Mouse (Mus musculus): ENCODE data around the gene Pacs1. TPM values are rescaled to one million over a fixed set of nuclear protein-coding genes. Genes with fewer than 3 reads are reported as not detected.

The Pacs1 gene
- polyA plus RNA-seq, 1 experiment from 2014 or later, result 9.3 TPM

GRCm38 (mm10) chr19:5300588-5300987 lies 27.7 kb upstream of the Pacs1 start:
- Histone ChIP-seq H3K4me3 (ENCODE audit: low read depth, low read length) (no peak overlapping the region), H3K4me1 (ENCODE audit: insufficient read depth, low read depth, low read length) (peaks cover 8% of the 10 kb centered on the region; the same call in 1 of the 2 replicates), H3K27me3 (replicated peaks; ENCODE audit: insufficient read depth, low read length) (no peaks in the 10 kb centered on the region), H3K9ac (replicated peaks; ENCODE audit: low read depth) (no peak overlapping the region), H3K27ac (ENCODE audit: low read length) (no peak overlapping the region), H3K4me2 (replicated peaks; ENCODE audit: low read depth, low read length) (no peak overlapping the region), H3K36me3 (ENCODE audit: insufficient read depth, low read length) (no peaks in the 10 kb centered on the region), H3K9me3 (ENCODE audit: low read length) (no peaks in the 10 kb centered on the region)
- ATAC-seq (no peak), DNase-seq (ENCODE audit: low spot score) (no peak)
- 75% methylated on average over 6 of the region's 6 CpGs for WGBS
- no peak for TF ChIP-seq CTCF (IDR thresholded peaks at IDR 0.05)
- no peak for TF ChIP-seq EP300 (IDR thresholded peaks at IDR 0.05)

GRCm38 (mm10) chr19:5297903-5298800 lies 25.2 kb upstream of the Pacs1 start, which contains the start of gene Gal3st3:
Gene Gal3st3, plus strand, starts transcription at chr19:5298331.
- Histone ChIP-seq H3K4me1 (ENCODE audit: insufficient read depth, low read depth, low read length) (peaks cover 17% of the 10 kb centered on the region; the same call in 1 of the 2 replicates), H3K4me2 (replicated peaks; ENCODE audit: low read depth, low read length) (peak within 1 kb of the TSS; percentile 53), H3K4me3 (ENCODE audit: low read depth, low read length) (peak within 1 kb of the TSS; percentile 17; the same call in 1 of the 2 replicates), H3K9ac (replicated peaks; ENCODE audit: low read depth) (peak within 1 kb of the TSS; percentile 32), H3K9me3 (ENCODE audit: low read length) (no peaks in the 10 kb centered on the region), H3K27me3 (replicated peaks; ENCODE audit: insufficient read depth, low read length) (no peaks in the 10 kb centered on the region), H3K36me3 (ENCODE audit: insufficient read depth, low read length) (0 out of 2 replicates have a peak, but pooled peaks cover under 1% of the 10 kb centered on the region), H3K27ac (ENCODE audit: low read length) (no peak within 1 kb of the TSS)
- WGBS, result 11% methylated on average over 28 of the region's 32 CpGs
- DNase-seq (ENCODE audit: low spot score) (no peak), ATAC-seq (no peak)
- no peak for TF ChIP-seq CTCF (IDR thresholded peaks at IDR 0.05)
- no peak for TF ChIP-seq EP300 (IDR thresholded peaks at IDR 0.05)

- H3K4me3 ChIP-seq (ENCODE audit: low read depth, low read length), result no peak overlapping the region
- no peak overlapping the region for H3K9ac ChIP-seq (replicated peaks; ENCODE audit: low read depth)
- H3K27ac ChIP-seq (ENCODE audit: low read length), result no peak overlapping the region
- H3K4me1 ChIP-seq (ENCODE audit: insufficient read depth, low read depth, low read length), result peaks cover 17% of the 10 kb centered on the region; the same call in 1 of the 2 replicates
- H3K27me3 ChIP-seq (replicated peaks; ENCODE audit: insufficient read depth, low read length), result no peaks in the 10 kb centered on the region
- TF ChIP-seq EP300 (IDR thresholded peaks at IDR 0.05), result no peak
- TF ChIP-seq CTCF (IDR thresholded peaks at IDR 0.05), result no peak
- H3K36me3 ChIP-seq (ENCODE audit: insufficient read depth, low read length), result peaks cover 8% of the 10 kb centered on the region
- ATAC-seq (no peak), DNase-seq (ENCODE audit: low spot score) (no peak)
- H3K4me2 ChIP-seq (replicated peaks; ENCODE audit: low read depth, low read length), result no peak overlapping the region
- WGBS, result 38% methylated on average over 5 of the region's 5 CpGs
- no peaks in the 10 kb centered on the region for H3K9me3 ChIP-seq (ENCODE audit: low read length)
Observed at GRCm38 (mm10) chr19:5296630-5297029, 23.7 kb upstream of the Pacs1 start.

GRCm38 (mm10) chr19:5295736-5296075 lies 22.8 kb upstream of the Pacs1 start:
- ATAC-seq (peak; percentile 23), DNase-seq (ENCODE audit: low spot score) (no peak)
- 0 out of 2 replicates have a peak overlapping the region, but pooled peaks have one; percentile 41 for H3K9ac ChIP-seq (replicated peaks; ENCODE audit: low read depth)
- H3K27ac ChIP-seq (ENCODE audit: low read length), result peak overlapping the region; percentile 65
- peaks cover 13% of the 10 kb centered on the region for H3K36me3 ChIP-seq (ENCODE audit: insufficient read depth, low read length)
- no peaks in the 10 kb centered on the region for H3K9me3 ChIP-seq (ENCODE audit: low read length)
- no peaks in the 10 kb centered on the region for H3K27me3 ChIP-seq (replicated peaks; ENCODE audit: insufficient read depth, low read length)
- 6% methylated on average over 13 of the region's 13 CpGs for WGBS
- H3K4me3 ChIP-seq (ENCODE audit: low read depth, low read length), result peak overlapping the region; percentile 68
- peaks cover 17% of the 10 kb centered on the region; the same call in 1 of the 2 replicates for H3K4me1 ChIP-seq (ENCODE audit: insufficient read depth, low read depth, low read length)
- TF ChIP-seq EP300 (IDR thresholded peaks at IDR 0.05) (0 out of 2 replicates have a peak, but pooled peaks have one; percentile 7), CTCF (IDR thresholded peaks at IDR 0.05) (no peak)
- peak overlapping the region; percentile 66 for H3K4me2 ChIP-seq (replicated peaks; ENCODE audit: low read depth, low read length)

- H3K9ac ChIP-seq (replicated peaks; ENCODE audit: low read depth), result peak within 1 kb of the TSS; percentile 52
- no peaks in the 10 kb centered on the region for H3K27me3 ChIP-seq (replicated peaks; ENCODE audit: insufficient read depth, low read length)
- H3K27ac ChIP-seq (ENCODE audit: low read length), result peak within 1 kb of the TSS; percentile 65
- H3K9me3 ChIP-seq (ENCODE audit: low read length), result no peaks in the 10 kb centered on the region
- peaks cover 18% of the 10 kb centered on the region for H3K36me3 ChIP-seq (ENCODE audit: insufficient read depth, low read length)
- under 1% methylated on average over 42 of the region's 46 CpGs for WGBS
- TF ChIP-seq CTCF (IDR thresholded peaks at IDR 0.05) (peak; percentile 84), EP300 (IDR thresholded peaks at IDR 0.05) (peak; percentile 75)
- ATAC-seq, result peak; percentile 98
- peak; percentile 100 for DNase-seq (ENCODE audit: low spot score)
- H3K4me3 ChIP-seq (ENCODE audit: low read depth, low read length), result peak within 1 kb of the TSS; percentile 68
- H3K4me2 ChIP-seq (replicated peaks; ENCODE audit: low read depth, low read length), result peak within 1 kb of the TSS; percentile 66
- H3K4me1 ChIP-seq (ENCODE audit: insufficient read depth, low read depth, low read length), result peaks cover 17% of the 10 kb centered on the region; the same call in 1 of the 2 replicates
Observed at GRCm38 (mm10) chr19:5294972-5295735, 22.2 kb upstream of the Pacs1 start, which contains the start of gene Sf3b2. Gene Sf3b2, minus strand, starts transcription at chr19:5295455.

- Histone ChIP-seq H3K4me1 (ENCODE audit: insufficient read depth, low read depth, low read length) (peaks cover 4% of the 10 kb centered on the region; the same call in 1 of the 2 replicates), H3K4me3 (ENCODE audit: low read depth, low read length) (no peak overlapping the region), H3K9me3 (ENCODE audit: low read length) (no peaks in the 10 kb centered on the region), H3K27ac (ENCODE audit: low read length) (no peak overlapping the region), H3K9ac (replicated peaks; ENCODE audit: low read depth) (no peak overlapping the region), H3K27me3 (replicated peaks; ENCODE audit: insufficient read depth, low read length) (no peaks in the 10 kb centered on the region), H3K36me3 (ENCODE audit: insufficient read depth, low read length) (peaks cover 29% of the 10 kb centered on the region), H3K4me2 (replicated peaks; ENCODE audit: low read depth, low read length) (no peak overlapping the region)
- DNase-seq (ENCODE audit: low spot score) (peak; percentile 63), ATAC-seq (peak; percentile 64)
- no peak for TF ChIP-seq CTCF (IDR thresholded peaks at IDR 0.05)
- 61% methylated on average over 8 of the region's 8 CpGs for WGBS
Observed at GRCm38 (mm10) chr19:5278381-5278780, 5.5 kb upstream of the Pacs1 start.

Measured in lung, postnatal 0 days (tissue).